Mouse (Mus musculus): Measurements from ENCODE around the gene Prss33. TPM values are rescaled to one million over a fixed set of nuclear protein-coding genes. Genes with fewer than 3 reads are reported as not detected.

Gene Prss33
- polyA plus RNA-seq, 1 experiment: not detected

DNA sequence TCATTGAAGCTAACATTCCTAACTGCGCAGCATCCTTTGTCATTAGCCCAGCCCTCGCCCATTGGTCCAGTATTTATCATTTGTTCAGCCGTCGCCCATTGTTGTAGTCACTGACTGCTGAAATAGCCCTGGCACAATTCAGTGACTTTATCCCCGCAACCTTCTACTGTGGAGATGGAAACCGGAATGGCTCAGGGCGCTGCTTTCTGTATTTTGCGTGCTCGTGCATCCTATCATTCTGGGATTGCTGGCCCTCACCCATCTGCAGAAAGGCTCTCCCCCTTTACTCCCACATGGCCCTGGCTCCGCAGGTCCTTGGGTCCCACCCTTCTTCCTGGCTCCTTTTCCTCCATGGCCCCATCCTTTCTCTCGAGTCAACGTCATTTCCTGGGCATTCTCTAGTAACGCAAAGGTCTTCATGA, 49.3 kb downstream of the Prss33 start:
- no peak overlapping the region for H3K27ac ChIP-seq (ENCODE audit: control insufficient read depth, insufficient read depth, low read depth, low read length, poor library complexity)
- peaks cover 2% of the 10 kb centered on the region; the same call in 1 of the 2 replicates for H3K4me1 ChIP-seq (ENCODE audit: control insufficient read depth, insufficient read depth, low read length)
- no peak for TF ChIP-seq POLR2A (IDR thresholded peaks at IDR 0.05; ENCODE audit: borderline replicate concordance, control insufficient read depth, low read depth, low read length)
- no peak for TF ChIP-seq CTCF (IDR thresholded peaks at IDR 0.05; ENCODE audit: control insufficient read depth, insufficient read depth, low read length)
- H3K4me3 ChIP-seq (replicated peaks; ENCODE audit: control insufficient read depth, low read depth, low read length): no peak overlapping the region
- 48% methylated on average over 13 of the region's 13 CpGs for WGBS

- 10% methylated on average over 43 of the region's 43 CpGs for WGBS
- TF ChIP-seq CTCF (IDR thresholded peaks at IDR 0.05; ENCODE audit: control insufficient read depth, insufficient read depth, low read length) (no peak), POLR2A (IDR thresholded peaks at IDR 0.05; ENCODE audit: borderline replicate concordance, control insufficient read depth, low read depth, low read length) (no peak)
- H3K27ac ChIP-seq (ENCODE audit: control insufficient read depth, insufficient read depth, low read depth, low read length, poor library complexity): no peak within 1 kb of the TSS
- H3K4me3 ChIP-seq (replicated peaks; ENCODE audit: control insufficient read depth, low read depth, low read length): peak within 1 kb of the TSS; percentile 48
- H3K4me1 ChIP-seq (ENCODE audit: control insufficient read depth, insufficient read depth, low read length): peaks cover 2% of the 10 kb centered on the region; the same call in 1 of the 2 replicates
Observed at GRCm38 (mm10) chr17:23785561-23786471, 50.0 kb downstream of the Prss33 start, which contains the start of gene Flywch2. Gene Flywch2 (minus strand): TSS chr17:23786081.

DNA sequence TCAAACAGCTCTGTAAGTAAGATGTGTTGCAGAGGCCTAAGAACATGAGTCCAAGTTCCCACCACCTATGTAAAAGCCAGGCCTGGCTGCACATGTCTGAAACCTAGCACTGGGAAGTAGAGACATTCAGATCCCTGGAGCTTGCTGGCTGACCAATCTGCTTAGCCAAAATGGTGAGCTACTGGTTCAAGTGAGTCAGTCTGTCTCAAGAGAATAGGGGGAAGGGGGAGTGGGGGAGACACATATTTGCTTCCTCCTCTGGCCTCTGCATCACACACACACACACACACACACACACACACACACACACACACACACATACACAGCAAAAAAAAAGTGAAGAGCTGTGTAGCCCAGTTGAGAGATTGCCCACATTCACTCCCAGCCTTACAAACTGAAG, 52.5 kb downstream of the Prss33 start:
- H3K4me3 ChIP-seq (replicated peaks; ENCODE audit: control insufficient read depth, low read depth, low read length): no peak overlapping the region
- H3K4me1 ChIP-seq (ENCODE audit: control insufficient read depth, insufficient read depth, low read length): no peaks in the 10 kb centered on the region
- no peak overlapping the region for H3K27ac ChIP-seq (ENCODE audit: control insufficient read depth, insufficient read depth, low read depth, low read length, poor library complexity)
- TF ChIP-seq CTCF (IDR thresholded peaks at IDR 0.05; ENCODE audit: control insufficient read depth, insufficient read depth, low read length) (no peak), POLR2A (IDR thresholded peaks at IDR 0.05; ENCODE audit: borderline replicate concordance, control insufficient read depth, low read depth, low read length) (no peak)

Other genes starting within 250 kb of the Prss33 start
- gene Zfp13, start 236.6 kb downstream of the Prss33 start, polyA plus RNA-seq (2011; ENCODE audit: insufficient read depth, insufficient read length, low replicate concordance, missing spikeins): not detected in 2 replicates
- 4.2 TPM in 1 of 2 replicates, not detected in the other for gene Zscan10, start 235.2 kb downstream of the Prss33 start, polyA plus RNA-seq (2011; ENCODE audit: insufficient read depth, insufficient read length, low replicate concordance, missing spikeins)
- gene Mmp25, start 190.8 kb downstream of the Prss33 start, polyA plus RNA-seq (2011; ENCODE audit: insufficient read depth, insufficient read length, low replicate concordance, missing spikeins): 4.8 and 18.0 TPM in 2 replicates
- 0.66 and 2.2 TPM in 2 replicates for gene Bicdl2, start 175.6 kb downstream of the Prss33 start, polyA plus RNA-seq (2011; ENCODE audit: insufficient read depth, insufficient read length, low replicate concordance, missing spikeins)
- 28.3 and 54.3 TPM in 2 replicates for gene Hcfc1r1, start 162.5 kb downstream of the Prss33 start, polyA plus RNA-seq (2011; ENCODE audit: insufficient read depth, insufficient read length, low replicate concordance, missing spikeins)
- 15.1 and 27.9 TPM in 2 replicates for gene Thoc6, start 162.2 kb downstream of the Prss33 start, polyA plus RNA-seq (2011; ENCODE audit: insufficient read depth, insufficient read length, low replicate concordance, missing spikeins)
- 18.0 TPM in 1 of 2 replicates, not detected in the other for gene Tnfrsf12a, start 158.6 kb downstream of the Prss33 start, polyA plus RNA-seq (2011; ENCODE audit: insufficient read depth, insufficient read length, low replicate concordance, missing spikeins)
- 4.2 TPM in 1 of 2 replicates, not detected in the other for gene Cldn6, start 156.8 kb downstream of the Prss33 start, polyA plus RNA-seq (2011; ENCODE audit: insufficient read depth, insufficient read length, low replicate concordance, missing spikeins)
- gene Cldn9, start 152.0 kb downstream of the Prss33 start, polyA plus RNA-seq (2011; ENCODE audit: insufficient read depth, insufficient read length, low replicate concordance, missing spikeins): not detected in 2 replicates
- gene 1520401A03Rik, start 113.3 kb downstream of the Prss33 start, polyA plus RNA-seq (2011; ENCODE audit: insufficient read depth, insufficient read length, low replicate concordance, missing spikeins): 0.90 and 3.5 TPM in 2 replicates
- gene Pkmyt1, start 109.7 kb downstream of the Prss33 start, polyA plus RNA-seq (2011; ENCODE audit: insufficient read depth, insufficient read length, low replicate concordance, missing spikeins): 48.5 and 85.5 TPM in 2 replicates
- 6.4 and 8.1 TPM in 2 replicates for gene Paqr4, start 95.2 kb downstream of the Prss33 start, polyA plus RNA-seq (2011; ENCODE audit: insufficient read depth, insufficient read length, low replicate concordance, missing spikeins)
- not detected in 2 replicates for gene Kremen2, start 90.2 kb downstream of the Prss33 start, polyA plus RNA-seq (2011; ENCODE audit: insufficient read depth, insufficient read length, low replicate concordance, missing spikeins)
- 5.5 and 11.2 TPM in 2 replicates for gene Flywch1, start 64.5 kb downstream of the Prss33 start, polyA plus RNA-seq (2011; ENCODE audit: insufficient read depth, insufficient read length, low replicate concordance, missing spikeins)
- not detected in 2 replicates for gene Flywch2, start 50.0 kb downstream of the Prss33 start, polyA plus RNA-seq (2011; ENCODE audit: insufficient read depth, insufficient read length, low replicate concordance, missing spikeins)
- 328 and 487 TPM in 2 replicates for gene Srrm2, start 45.5 kb downstream of the Prss33 start, polyA plus RNA-seq (2011; ENCODE audit: insufficient read depth, insufficient read length, low replicate concordance, missing spikeins)
- gene Elob, start 6.9 kb downstream of the Prss33 start, polyA plus RNA-seq (2011; ENCODE audit: insufficient read depth, insufficient read length, low replicate concordance, missing spikeins): 185 and 239 TPM in 2 replicates
- gene Prss32, start 7.8 kb upstream of the Prss33 start, polyA plus RNA-seq (2011; ENCODE audit: insufficient read depth, insufficient read length, low replicate concordance, missing spikeins): not detected in 2 replicates
- gene Prss41, start 8.1 kb upstream of the Prss33 start, polyA plus RNA-seq (2011; ENCODE audit: insufficient read depth, insufficient read length, low replicate concordance, missing spikeins): not detected in 2 replicates
- gene Prss21, start 32.0 kb upstream of the Prss33 start, polyA plus RNA-seq (2011; ENCODE audit: insufficient read depth, insufficient read length, low replicate concordance, missing spikeins): not detected in 2 replicates
- not detected in 2 replicates for gene Dcpp1, start 44.8 kb upstream of the Prss33 start, polyA plus RNA-seq (2011; ENCODE audit: insufficient read depth, insufficient read length, low replicate concordance, missing spikeins)
- gene Dcpp2, start 44.8 kb upstream of the Prss33 start, polyA plus RNA-seq (2011; ENCODE audit: insufficient read depth, insufficient read length, low replicate concordance, missing spikeins): not detected in 2 replicates
- gene Dcpp3, start 81.4 kb upstream of the Prss33 start, polyA plus RNA-seq (2011; ENCODE audit: insufficient read depth, insufficient read length, low replicate concordance, missing spikeins): not detected in 2 replicates
- not detected in 2 replicates for gene Sbp, start 105.6 kb upstream of the Prss33 start, polyA plus RNA-seq (2011; ENCODE audit: insufficient read depth, insufficient read length, low replicate concordance, missing spikeins)
- not detected in 2 replicates for gene Sbpl, start 119.2 kb upstream of the Prss33 start, polyA plus RNA-seq (2011; ENCODE audit: insufficient read depth, insufficient read length, low replicate concordance, missing spikeins)
- 6.8 TPM in 1 of 2 replicates, not detected in the other for gene Prss30, start 144.5 kb upstream of the Prss33 start, polyA plus RNA-seq (2011; ENCODE audit: insufficient read depth, insufficient read length, low replicate concordance, missing spikeins)
- not detected in 2 replicates for gene Prss22, start 162.0 kb upstream of the Prss33 start, polyA plus RNA-seq (2011; ENCODE audit: insufficient read depth, insufficient read length, low replicate concordance, missing spikeins)
- gene Prss27, start 202.1 kb upstream of the Prss33 start, polyA plus RNA-seq (2011; ENCODE audit: insufficient read depth, insufficient read length, low replicate concordance, missing spikeins): not detected in 2 replicates
- 11.4 and 13.6 TPM in 2 replicates for gene Kctd5, start 237.4 kb upstream of the Prss33 start, polyA plus RNA-seq (2011; ENCODE audit: insufficient read depth, insufficient read length, low replicate concordance, missing spikeins)